Mouse (Mus musculus) bone marrow macrophage, adult 2 months (primary cell): ENCODE measurements around the gene Vps13a.

Experiments used
- CTCF ChIP-seq: IDR thresholded peaks from 2 replicates; pipeline ENCODE4 v1.5.1; 2012; ENCODE audit warnings: low read depth, mild to moderate bottlenecking, low read length, moderate library complexity
- POLR2A ChIP-seq: IDR thresholded peaks from 2 replicates; pipeline ENCODE4 v1.6.1; 2012; ENCODE audit warnings: mild to moderate bottlenecking, low read depth, low read length, borderline replicate concordance

GRCm38 (mm10) chr19:16781406-16782019, 780 bp upstream of the Vps13a start:
- TF ChIP-seq POLR2A (no peak), CTCF (no peak)
